9 mouse cellular contexts compared by ENCODE assay signal in genomic region chr6:39462621-39463538, GRCm38 (mm10). TPM values are rescaled to one million over a fixed set of nuclear protein-coding genes. Genes with fewer than 3 reads are reported as not detected.
A peak's percentile ranks its signal among the peaks of the same experiment; 100 is the strongest.
DNase-seq lines count a peak whose midpoint lies in the region; ATAC-seq and TF ChIP-seq lines count a peak whose summit lies in the region.
"Had no signal": no experiment of that assay in that cellular context is flagged by ENCODE, and none has a peak within 500 bp of the region (broad histone marks: within the 10 kb centered on the region; RNA-seq: fewer than 3 reads in every experiment).

No protein-coding gene starts in this region.

- TF ChIP-seq POLR2A in MEL (IDR thresholded peaks at IDR 0.05; ENCODE audit: control insufficient read depth in 1 of 2, insufficient read depth in 1 of 2, low read depth in 1 of 2, low read length in 2 of 2, poor library complexity in 1 of 2): peak in 1 of 2 experiments; percentile 40; a peak in 1 of 4 replicates
- no peak for TF ChIP-seq POLR2A in olfactory bulb, adult 2 months (IDR thresholded peaks at IDR 0.05; ENCODE audit: insufficient read depth, low read depth, low read length)

- no peaks in the 10 kb centered on the region for H3K36me3 ChIP-seq in MEL (ENCODE audit: control insufficient read depth in 1 of 2, insufficient read depth in 2 of 2, low read length in 2 of 2)
- H3K36me3 ChIP-seq in lung, embryonic 15.5 days: peaks cover 16% of the 10 kb centered on the region

- no peaks in the 10 kb centered on the region for H3K9me3 ChIP-seq in MEL (replicated peaks; ENCODE audit: insufficient read depth, low read length)
- H3K9me3 ChIP-seq in lung, embryonic 15.5 days: no peaks in the 10 kb centered on the region

- DNase-seq in MEL (ENCODE audit: low read depth, low spot score): peak; percentile 90
- peak; percentile 56 for DNase-seq in cerebellum, adult 11-12 months
- DNase-seq in forelimb bud, embryonic 11.5 days (ENCODE audit: low read depth, low spot score): peak; percentile 82
- DNase-seq in heart, postnatal 4 days: peak; percentile 89
- DNase-seq in layer of hippocampus, adult 2 months (ENCODE audit: low spot score in 2 of 2): peak; percentile 78 to 86
- DNase-seq in thymus, adult 18-20 months: peak; percentile 16 to 44

- peaks cover 0 to 2% of the 10 kb centered on the region in 2 experiments; a peak in 3 of 4 replicates for H3K27me3 ChIP-seq in MEL (ENCODE audit: control insufficient read depth in 1 of 2, insufficient read depth in 2 of 2, low read length in 2 of 2)
- H3K27me3 ChIP-seq in lung, embryonic 15.5 days: no peaks in the 10 kb centered on the region
- H3K27me3 ChIP-seq: limb, embryonic 12.5 days had no signal

- no peaks in the 10 kb centered on the region for H3K4me1 ChIP-seq in MEL (ENCODE audit: control insufficient read depth in 1 of 2, insufficient read depth in 2 of 2, low read length in 2 of 2)
- H3K4me1 ChIP-seq in lung, embryonic 15.5 days: no peaks in the 10 kb centered on the region
- H3K4me1 ChIP-seq in olfactory bulb, adult 2 months (ENCODE audit: control insufficient read depth, insufficient read depth, low read length): peaks cover 4% of the 10 kb centered on the region

- H3K9ac ChIP-seq in MEL (ENCODE audit: control insufficient read depth, low read depth, low read length, poor library complexity, severe bottlenecking): peak overlapping the region; percentile 57
- no peak overlapping the region for H3K9ac ChIP-seq in lung, embryonic 15.5 days
- H3K9ac ChIP-seq: limb, embryonic 12.5 days had no signal

- peak overlapping the region; percentile 59 to 77 for H3K4me3 ChIP-seq in MEL (ENCODE audit: control insufficient read depth in 1 of 2, insufficient read depth in 1 of 2, low read depth in 2 of 2, low read length in 2 of 2)
- H3K4me3 ChIP-seq in layer of hippocampus, adult 2 months: no peak overlapping the region
- no peak overlapping the region for H3K4me3 ChIP-seq in lung, embryonic 15.5 days
- H3K4me3 ChIP-seq in olfactory bulb, adult 2 months (ENCODE audit: insufficient read depth, low read depth, low read length): no peak overlapping the region
- H3K4me3 ChIP-seq: limb, embryonic 12.5 days had no signal

- ATAC-seq in lung, embryonic 15.5 days (ENCODE audit: borderline replicate concordance, extremely low read depth, low FRiP score, low TSS enrichment): 0 out of 2 replicates have a peak, but pooled peaks have one; percentile 70

- TF ChIP-seq RAD21 in MEL (IDR thresholded peaks at IDR 0.05; ENCODE audit: low read depth, low read length): peak; percentile 81

- no peak overlapping the region for H3K27ac ChIP-seq in MEL (ENCODE audit: control insufficient read depth, low read depth, low read length)
- H3K27ac ChIP-seq in layer of hippocampus, adult 2 months: no peak overlapping the region
- no peak overlapping the region for H3K27ac ChIP-seq in lung, embryonic 15.5 days
- H3K27ac ChIP-seq in olfactory bulb, adult 2 months (ENCODE audit: insufficient read depth, low read depth, low read length): no peak overlapping the region
- H3K27ac ChIP-seq: limb, embryonic 12.5 days had no signal

- H3K4me2 ChIP-seq in lung, embryonic 15.5 days: no peak overlapping the region
- H3K4me2 ChIP-seq: limb, embryonic 12.5 days had no signal

- no peaks in the 10 kb centered on the region for H3K79me2 ChIP-seq in MEL (ENCODE audit: control insufficient read depth, insufficient read depth, low read length, poor library complexity)

- TF ChIP-seq EP300 in MEL (IDR thresholded peaks at IDR 0.05; ENCODE audit: low read depth in 1 of 2, low read length in 2 of 2): no peak

- TF ChIP-seq CTCF in MEL (IDR thresholded peaks at IDR 0.05 in 2 of 3, conservative IDR thresholded peaks at IDR 0.05 in 1 of 3; ENCODE audit: control insufficient read depth in 1 of 3, insufficient read depth in 1 of 3, low read depth in 2 of 3, low read length in 3 of 3, poor library complexity in 1 of 3, severe bottlenecking in 1 of 3): peak; percentile 67 to 85 (median 81)
- TF ChIP-seq CTCF in layer of hippocampus, adult 2 months (conservative IDR thresholded peaks at IDR 0.05): peak; percentile 85
- peak; percentile 38; the same call in 1 of the 2 replicates for TF ChIP-seq CTCF in olfactory bulb, adult 2 months (IDR thresholded peaks at IDR 0.05; ENCODE audit: insufficient read depth, low read depth, low read length)

- 47% methylated on average over 16 of the region's 16 CpGs for WGBS in lung, embryonic 15.5 days
- WGBS in olfactory bulb, adult 2 months: 45% methylated on average over 16 of the region's 16 CpGs

TF ChIP-seq in MEL, 35 proteins besides CTCF, POLR2A, EP300 and RAD21:
- TF ChIP-seq BHLHE40 (IDR thresholded peaks at IDR 0.05; ENCODE audit: borderline replicate concordance, low read depth, low read length) (0 out of 2 replicates have a peak, but pooled peaks have one; percentile 35), ZC3H11A (IDR thresholded peaks at IDR 0.05; ENCODE audit: low read depth, low read length) (peak; percentile 83), MYC (IDR thresholded peaks at IDR 0.05; ENCODE audit: low read depth, low read length) (peak; percentile 75; the same call in 1 of the 2 replicates), RCOR1 (IDR thresholded peaks at IDR 0.05; ENCODE audit: low read depth, low read length) (0 out of 2 replicates have a peak, but pooled peaks have one; percentile 15), UBTF (IDR thresholded peaks at IDR 0.05; ENCODE audit: borderline replicate concordance, insufficient read depth, low read depth, low read length) (no peak), HCFC1 (IDR thresholded peaks at IDR 0.05; ENCODE audit: low read depth, low read length) (peak; percentile 47; the same call in 1 of the 2 replicates), TAL1 (IDR thresholded peaks at IDR 0.05; ENCODE audit: low read length) (no peak), ELF1 (IDR thresholded peaks at IDR 0.05; ENCODE audit: low read depth, low read length) (peak; percentile 76), NELFE (IDR thresholded peaks at IDR 0.05; ENCODE audit: low read depth, low read length) (peak; percentile 33; the same call in 1 of the 2 replicates), MEF2A (IDR thresholded peaks at IDR 0.05; ENCODE audit: extremely low read depth, insufficient replicate concordance, low read depth, low read length, poor library complexity, severe bottlenecking) (no peak), ZNF384 (IDR thresholded peaks at IDR 0.05; ENCODE audit: low read depth, low read length) (peak; percentile 96), CHD1 (IDR thresholded peaks at IDR 0.05; ENCODE audit: low read depth, low read length) (no peak), SMC3 (IDR thresholded peaks at IDR 0.05; ENCODE audit: low read depth, low read length) (peak; percentile 87), MXI1 (IDR thresholded peaks at IDR 0.05; ENCODE audit: low read depth, low read length) (peak; percentile 48; the same call in 1 of the 2 replicates), POLR2AphosphoS2 (IDR thresholded peaks at IDR 0.05; ENCODE audit: low read length) (no peak), MAZ (IDR thresholded peaks at IDR 0.05; ENCODE audit: low read depth, low read length) (0 out of 2 replicates have a peak, but pooled peaks have one; percentile 36), E2F4 (IDR thresholded peaks at IDR 0.05; ENCODE audit: borderline replicate concordance, low read depth, low read length) (no peak), MAX (IDR thresholded peaks at IDR 0.05; ENCODE audit: low read length) (peak; percentile 35; the same call in 1 of the 2 replicates), SIN3A (IDR thresholded peaks at IDR 0.05; ENCODE audit: low read length) (peak; percentile 57)
TF ChIP-seq in MEL: peak in this region for 13.

RNA-seq across cellular contexts. Expression of gene Mkrn1, which starts 42.6 kb away (rescaled TPM):
- 58.1 and 60.4 TPM in 2 replicates for total RNA-seq in MEL (2012; rRNA removed)
- 10 to 100 TPM in 1 of 2 experiments, not detected in 1; 57.4 TPM for polyA plus RNA-seq in MEL (2012; ENCODE audit: insufficient read depth in 1 of 2, insufficient read length in 2 of 2, low read depth in 1 of 2, low replicate concordance in 2 of 2, missing spikeins in 1 of 2)
- 10 to 100 TPM; 47.3 to 84.9 TPM for total RNA-seq in heart, postnatal 4 days (2021)
- total RNA-seq in layer of hippocampus, adult 2 months (2021): 100 to 1,000 TPM; 116 to 119 TPM
- polyA plus RNA-seq in lung, embryonic 15.5 days (2015; fragmentation: Nextera tagmentation; extraction: Ambion mirVana): 66.5 and 68.5 TPM in 2 replicates
- not detected in 2 replicates for polyA plus RNA-seq in olfactory bulb, adult 2 months (2012; ENCODE audit: insufficient read depth, insufficient read length, low replicate concordance, missing spikeins)

Comparison
In these comparisons a context has a peak if more than half of its experiments do, and no peak if none do; other contexts are left out.
1. DNase-seq: peak in every context shown above with its lines; median percentile 90 in MEL; 89 in heart, postnatal 4 days; 82 in forelimb bud, embryonic 11.5 days; 82 in layer of hippocampus, adult 2 months; 56 in cerebellum, adult 11-12 months; 30 in thymus, adult 18-20 months.
2. H3K4me3 ChIP-seq: peak in MEL (2 of 2); none in layer of hippocampus, adult 2 months (single experiment), lung, embryonic 15.5 days (single experiment) and olfactory bulb, adult 2 months (single experiment).
3. Peak in every context shown above with its lines, with median percentiles within 50 percentile points of each other: CTCF ChIP-seq.